Mouse (Mus musculus) heart, postnatal 25 days (tissue): ENCODE data around the gene Copb2. TPM values are rescaled to one million over a fixed set of nuclear protein-coding genes. Genes with fewer than 3 reads are reported as not detected.

ENCODE experiments used
- DNase-seq: peaks from one replicate; pipeline ENCODE4 v3.0.0; 2022; ENCODE audit warnings: low spot score
- intact Hi-C: fragments of 180-260 bp; cut with DNase I; formaldehyde crosslinking; loops from one replicate; pipeline ENCODE4 v1.15.1; 2025
- total RNA-seq, 2 experiments: library from RNA; stranded (reverse); gene quantifications; 2 replicates each; pipeline ENCODE4 v1.2.3; 2021

Copb2 gene
- total RNA-seq = 100 to 1,000 TPM in 1 of 2 experiments, 10 to 100 TPM in 1; 95.3 to 100 TPM

- DNase-seq = peak; percentile 96
- intact Hi-C loops = loop anchor here (2.0 kb wide), 1 partner anchor 35 kb away; no protein-coding TSS in a partner anchor
Measured at GRCm38 (mm10) chr9:98563137-98564126, at the start of gene Copb2. TSS of gene Copb2 (plus strand) at chr9:98563721.

GRCm38 (mm10) chr9:98523872-98524271 lies 39.6 kb upstream of the Copb2 start:
- no peak for DNase-seq
- intact Hi-C loops = no loop called here

GRCm38 (mm10) chr9:98524786-98525542 lies 38.6 kb upstream of the Copb2 start:
- intact Hi-C loops = no loop called here
- no peak for DNase-seq

GRCm38 (mm10) chr9:98525543-98525924 lies 38.0 kb upstream of the Copb2 start:
- no peak for DNase-seq
- intact Hi-C loops = no loop called here

- intact Hi-C loops = no loop called here
- no peak for DNase-seq
Measured at GRCm38 (mm10) chr9:98527226-98527625, 36.3 kb upstream of the Copb2 start.

GRCm38 (mm10) chr9:98529776-98530175 lies 33.7 kb upstream of the Copb2 start:
- intact Hi-C loops = no loop called here
- DNase-seq = no peak

- DNase-seq = no peak
- intact Hi-C loops = no loop called here
Measured at GRCm38 (mm10) chr9:98530999-98531398, 32.5 kb upstream of the Copb2 start.

GRCm38 (mm10) chr9:98534675-98535280 lies 28.7 kb upstream of the Copb2 start:
- DNase-seq = no peak
- intact Hi-C loops = loop anchor here (5.0 kb wide), 1 partner anchor 32 kb away; no protein-coding TSS in a partner anchor

- intact Hi-C loops = loop anchor here (5.0 kb wide), 1 partner anchor 33 kb away; no protein-coding TSS in a partner anchor
- no peak for DNase-seq
Measured at GRCm38 (mm10) chr9:98535763-98536162, 27.8 kb upstream of the Copb2 start.

GRCm38 (mm10) chr9:98538017-98538712 lies 25.4 kb upstream of the Copb2 start:
- intact Hi-C loops = loop anchor here (1.0 to 5.0 kb wide), 3 partner anchors 36 to 129 kb away; no protein-coding TSS in a partner anchor
- no peak for DNase-seq

- intact Hi-C loops = loop anchor here (1.0 to 5.0 kb wide), 3 partner anchors 37 to 130 kb away; no protein-coding TSS in a partner anchor
- peak; percentile 22 for DNase-seq
Measured at GRCm38 (mm10) chr9:98538713-98539360, 24.7 kb upstream of the Copb2 start.

GRCm38 (mm10) chr9:98544042-98544441 lies 19.5 kb upstream of the Copb2 start:
- DNase-seq = no peak
- intact Hi-C loops = no loop called here

- DNase-seq = no peak
- intact Hi-C loops = no loop called here
Measured at GRCm38 (mm10) chr9:98583852-98584251, 20.3 kb downstream of the Copb2 start.

GRCm38 (mm10) chr9:98600094-98600493 lies 36.6 kb downstream of the Copb2 start:
- intact Hi-C loops = no loop called here
- DNase-seq = no peak

- intact Hi-C loops = no loop called here
- peak; percentile 57 for DNase-seq
Measured at GRCm38 (mm10) chr9:98601156-98601836, 37.8 kb downstream of the Copb2 start, which contains the start of gene Mrps22. TSS of gene Mrps22 (minus strand) at chr9:98601660.

GRCm38 (mm10) chr9:98601837-98602359 lies 38.4 kb downstream of the Copb2 start:
- no peak for DNase-seq
- intact Hi-C loops = no loop called here

- intact Hi-C loops = no loop called here
Measured at GRCm38 (mm10) chr9:98604896-98605295, 41.4 kb downstream of the Copb2 start.

GRCm38 (mm10) chr9:98628480-98628879 lies 65.0 kb downstream of the Copb2 start:
- no peak for DNase-seq

More at GRCm38 (mm10) chr9:98604896-98605295, 41.4 kb downstream of the Copb2 start:
- DNase-seq = no peak

More at GRCm38 (mm10) chr9:98628480-98628879, 65.0 kb downstream of the Copb2 start:
- intact Hi-C loops = no loop called here
